Mouse (Mus musculus): Measurements from ENCODE around the gene Pnmal2. TPM values are rescaled to one million over a fixed set of nuclear protein-coding genes. Genes with fewer than 3 reads are reported as not detected.

Gene Pnmal2
- total RNA-seq, 2 experiments from 2014 or later, result not detected

Other genes starting within 250 kb of the Pnmal2 start
- not detected in 2 replicates for gene Ceacam9, start 222.8 kb upstream of the Pnmal2 start, total RNA-seq (2014; fragmentation: Nextera tagmentation)
- gene Ceacam9, start 222.8 kb upstream of the Pnmal2 start, total RNA-seq (2017), result not detected in 2 replicates
- gene Ap2s1, start 206.3 kb upstream of the Pnmal2 start, total RNA-seq (2014; fragmentation: Nextera tagmentation), result 138 and 161 TPM in 2 replicates
- gene Ap2s1, start 206.3 kb upstream of the Pnmal2 start, total RNA-seq (2017), result 55.7 and 62.9 TPM in 2 replicates
- 102 and 107 TPM in 2 replicates for gene Slc1a5, start 163.3 kb upstream of the Pnmal2 start, total RNA-seq (2014; fragmentation: Nextera tagmentation)
- gene Slc1a5, start 163.3 kb upstream of the Pnmal2 start, total RNA-seq (2017), result 31.8 and 36.1 TPM in 2 replicates
- gene Strn4, start 128.8 kb upstream of the Pnmal2 start, total RNA-seq (2014; fragmentation: Nextera tagmentation), result 62.0 and 66.6 TPM in 2 replicates
- 63.9 and 71.1 TPM in 2 replicates for gene Strn4, start 128.8 kb upstream of the Pnmal2 start, total RNA-seq (2017)
- gene Fkrp, start 128.0 kb upstream of the Pnmal2 start, total RNA-seq (2014; fragmentation: Nextera tagmentation), result 14.4 and 21.5 TPM in 2 replicates
- 8.9 and 15.8 TPM in 2 replicates for gene Fkrp, start 128.0 kb upstream of the Pnmal2 start, total RNA-seq (2017)
- gene Prkd2, start 101.8 kb upstream of the Pnmal2 start, total RNA-seq (2014; fragmentation: Nextera tagmentation), result 14.2 and 19.8 TPM in 2 replicates
- 5.2 and 14.9 TPM in 2 replicates for gene Prkd2, start 101.8 kb upstream of the Pnmal2 start, total RNA-seq (2017)
- 0.27 TPM in 1 of 2 replicates, not detected in the other for gene Dact3, start 69.4 kb upstream of the Pnmal2 start, total RNA-seq (2014; fragmentation: Nextera tagmentation)
- gene Dact3, start 69.4 kb upstream of the Pnmal2 start, total RNA-seq (2017), result 0.75 TPM in 1 of 2 replicates, not detected in the other
- gene Gng8, start 52.9 kb upstream of the Pnmal2 start, total RNA-seq (2014; fragmentation: Nextera tagmentation), result not detected in 2 replicates
- gene Gng8, start 52.9 kb upstream of the Pnmal2 start, total RNA-seq (2017), result 2.6 TPM in 1 of 2 replicates, not detected in the other
- not detected in 2 replicates for gene Ptgir, start 38.2 kb upstream of the Pnmal2 start, total RNA-seq (2014; fragmentation: Nextera tagmentation)
- gene Ptgir, start 38.2 kb upstream of the Pnmal2 start, total RNA-seq (2017), result not detected in 2 replicates
- 291 and 377 TPM in 2 replicates for gene Calm3, start 20.6 kb upstream of the Pnmal2 start, total RNA-seq (2014; fragmentation: Nextera tagmentation)
- 512 and 515 TPM in 2 replicates for gene Calm3, start 20.6 kb upstream of the Pnmal2 start, total RNA-seq (2017)
- gene Pnmal1, start 15.0 kb downstream of the Pnmal2 start, total RNA-seq (2014; fragmentation: Nextera tagmentation), result not detected in 2 replicates
- not detected in 2 replicates for gene Pnmal1, start 15.0 kb downstream of the Pnmal2 start, total RNA-seq (2017)
- 0.28 and 0.35 TPM in 2 replicates for gene Gm42372, start 38.4 kb downstream of the Pnmal2 start, total RNA-seq (2014; fragmentation: Nextera tagmentation)
- gene Gm42372, start 38.4 kb downstream of the Pnmal2 start, total RNA-seq (2017), result not detected in 2 replicates
- gene Ccdc8, start 48.0 kb downstream of the Pnmal2 start, total RNA-seq (2014; fragmentation: Nextera tagmentation), result 0.79 and 2.7 TPM in 2 replicates
- 1.1 and 5.3 TPM in 2 replicates for gene Ccdc8, start 48.0 kb downstream of the Pnmal2 start, total RNA-seq (2017)
- 148 and 150 TPM in 2 replicates for gene Ppp5c, start 83.2 kb downstream of the Pnmal2 start, total RNA-seq (2014; fragmentation: Nextera tagmentation)
- 58.8 and 82.4 TPM in 2 replicates for gene Ppp5c, start 83.2 kb downstream of the Pnmal2 start, total RNA-seq (2017)
- gene Hif3a, start 117.7 kb downstream of the Pnmal2 start, total RNA-seq (2014; fragmentation: Nextera tagmentation), result 22.8 and 39.3 TPM in 2 replicates
- gene Hif3a, start 117.7 kb downstream of the Pnmal2 start, total RNA-seq (2017), result 2.9 and 3.7 TPM in 2 replicates
- 0.11 TPM in 1 of 2 replicates, not detected in the other for gene Psg16, start 129.4 kb downstream of the Pnmal2 start, total RNA-seq (2014; fragmentation: Nextera tagmentation)
- gene Psg16, start 129.4 kb downstream of the Pnmal2 start, total RNA-seq (2017), result 1.1 TPM in 1 of 2 replicates, not detected in the other
- gene Ceacam3, start 205.6 kb downstream of the Pnmal2 start, total RNA-seq (2014; fragmentation: Nextera tagmentation), result not detected in 2 replicates
- not detected in 2 replicates for gene Ceacam3, start 205.6 kb downstream of the Pnmal2 start, total RNA-seq (2017)